Mouse (Mus musculus) olfactory bulb, adult 2 months (tissue): ENCODE measurements around the gene Armc12.

ENCODE experiments used
- CTCF ChIP-seq: fragments of 200-500 bp; IDR thresholded peaks from 2 replicates; pipeline ENCODE4 v1.5.1; 2012; ENCODE audit warnings: low read depth, mild to moderate bottlenecking, low read length, moderate library complexity; ENCODE audit not compliant: insufficient read depth
- POLR2A ChIP-seq: fragments of 200-500 bp; IDR thresholded peaks from 2 replicates; pipeline ENCODE4 v1.6.1; 2012; ENCODE audit warnings: mild to moderate bottlenecking, low read depth, low read length, moderate library complexity; ENCODE audit not compliant: insufficient read depth

DNA sequence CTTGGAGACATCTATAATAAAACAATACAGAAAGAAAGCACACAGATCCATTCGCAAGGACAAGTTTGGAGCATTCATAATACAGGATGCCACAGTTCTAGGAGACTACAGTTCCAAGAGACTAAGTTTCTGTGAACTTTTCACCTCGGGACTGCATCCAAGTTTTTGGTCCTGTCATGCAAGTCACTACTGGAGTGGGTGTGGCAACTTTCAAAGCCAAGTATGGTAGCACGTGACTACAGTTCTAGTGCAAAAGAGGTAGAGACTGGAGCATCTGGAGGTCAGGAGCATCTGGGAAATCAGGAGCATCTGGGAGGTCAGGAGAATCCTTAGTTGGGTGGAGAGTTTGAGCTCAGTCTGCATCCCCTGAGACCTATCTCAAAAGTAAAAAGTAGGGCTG lies 41.3 kb downstream of the Armc12 start:
- TF ChIP-seq CTCF (no peak), POLR2A (no peak)
